ENCODE assay signal across 18 mouse cellular contexts in the genomic region with DNA sequence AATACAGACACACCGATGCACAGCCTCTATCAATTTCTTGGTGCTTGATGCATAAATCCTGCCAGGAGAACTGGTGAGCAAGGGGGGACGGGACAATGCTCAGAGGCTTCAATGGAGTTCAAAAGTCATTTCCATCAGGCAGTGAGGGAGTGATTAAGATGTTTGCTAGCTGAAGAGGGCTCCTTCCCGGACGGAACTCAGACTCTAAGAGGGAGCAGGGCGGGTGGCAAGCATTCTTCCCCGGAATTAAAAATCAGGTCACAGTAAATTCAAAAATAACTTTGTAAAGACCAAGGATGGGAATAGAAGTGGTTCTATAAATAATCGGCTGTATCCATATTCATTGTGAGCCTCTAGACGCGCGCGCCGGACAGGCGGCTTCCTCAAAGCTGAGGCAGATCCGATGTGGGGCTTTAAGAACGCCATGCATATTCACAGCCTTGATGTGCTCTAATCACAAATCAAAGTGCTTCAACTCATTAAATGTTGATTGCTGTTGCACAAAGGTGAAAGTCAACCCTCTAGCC.
DNase-seq lines count a peak whose midpoint lies in the region; ATAC-seq lines count a peak whose summit lies in the region.
"Had no signal": no experiment of that assay in that cellular context is flagged by ENCODE, and none has a peak within 500 bp of the region (broad histone marks: within the 10 kb centered on the region; RNA-seq: fewer than 3 reads in every experiment).

No protein-coding gene starts in this region.

- peaks cover 35% of the 10 kb centered on the region for H3K4me1 ChIP-seq in hindbrain, embryonic 13.5 days (replicated peaks)
- no peaks in the 10 kb centered on the region for H3K4me1 ChIP-seq in hindbrain, embryonic 11.5 days (replicated peaks; ENCODE audit: control insufficient read depth, insufficient read depth, low read length)
- H3K4me1 ChIP-seq in midbrain, embryonic 15.5 days: peaks cover 25% of the 10 kb centered on the region
- peaks cover 3% of the 10 kb centered on the region; the same call in 1 of the 2 replicates for H3K4me1 ChIP-seq in midbrain, embryonic 16.5 days (ENCODE audit: control insufficient read depth, insufficient read depth, low read length)
- H3K4me1 ChIP-seq: embryonic facial prominence, embryonic 15.5 days; limb, embryonic 13.5 days had no signal

- no peak overlapping the region for H3K4me2 ChIP-seq in hindbrain, embryonic 13.5 days
- H3K4me2 ChIP-seq in hindbrain, embryonic 11.5 days (replicated peaks; ENCODE audit: low read depth, low read length): no peak overlapping the region
- H3K4me2 ChIP-seq in midbrain, embryonic 15.5 days: peak overlapping the region; percentile 10; the same call in 1 of the 2 replicates
- no peak overlapping the region for H3K4me2 ChIP-seq in midbrain, embryonic 16.5 days (ENCODE audit: low read length)
- H3K4me2 ChIP-seq: embryonic facial prominence, embryonic 15.5 days; limb, embryonic 13.5 days had no signal

- no peak for ATAC-seq in hindbrain, embryonic 13.5 days (ENCODE audit: low FRiP score)
- ATAC-seq in hindbrain, embryonic 11.5 days (ENCODE audit: low FRiP score): no peak
- ATAC-seq in midbrain, embryonic 15.5 days (replicated peaks): no peak
- ATAC-seq in midbrain, embryonic 16.5 days: no peak

- 0 out of 2 replicates have a peak, but pooled peaks cover 6% of the 10 kb centered on the region for H3K27me3 ChIP-seq in hindbrain, embryonic 13.5 days
- H3K27me3 ChIP-seq in hindbrain, embryonic 11.5 days (ENCODE audit: control insufficient read depth, insufficient read depth, low read length): no peaks in the 10 kb centered on the region
- no peaks in the 10 kb centered on the region for H3K27me3 ChIP-seq in midbrain, embryonic 15.5 days (replicated peaks)
- no peaks in the 10 kb centered on the region for H3K27me3 ChIP-seq in midbrain, embryonic 16.5 days (ENCODE audit: control insufficient read depth, insufficient read depth, low read depth, low read length)
- H3K27me3 ChIP-seq: embryonic facial prominence, embryonic 15.5 days; limb, embryonic 13.5 days had no signal

- H3K9me3 ChIP-seq in hindbrain, embryonic 13.5 days: no peaks in the 10 kb centered on the region
- H3K9me3 ChIP-seq in hindbrain, embryonic 11.5 days (ENCODE audit: control insufficient read depth, low read length): no peaks in the 10 kb centered on the region
- H3K9me3 ChIP-seq in midbrain, embryonic 15.5 days: no peaks in the 10 kb centered on the region
- no peaks in the 10 kb centered on the region for H3K9me3 ChIP-seq in midbrain, embryonic 16.5 days (replicated peaks; ENCODE audit: control insufficient read depth, low read length, poor library complexity, severe bottlenecking)
- H3K9me3 ChIP-seq: embryonic facial prominence, embryonic 15.5 days; heart, embryonic 10.5 days had no signal

- H3K9ac ChIP-seq in hindbrain, embryonic 13.5 days: no peak overlapping the region
- no peak overlapping the region for H3K9ac ChIP-seq in hindbrain, embryonic 11.5 days (ENCODE audit: low read depth, low read length)
- no peak overlapping the region for H3K9ac ChIP-seq in midbrain, embryonic 15.5 days
- H3K9ac ChIP-seq in midbrain, embryonic 16.5 days (ENCODE audit: low read depth, low read length): no peak overlapping the region
- H3K9ac ChIP-seq: embryonic facial prominence, embryonic 15.5 days; limb, embryonic 13.5 days; liver, embryonic 14.5 days had no signal

- H3K27ac ChIP-seq in hindbrain, embryonic 13.5 days: peak overlapping the region; percentile 81
- no peak overlapping the region for H3K27ac ChIP-seq in hindbrain, embryonic 11.5 days (ENCODE audit: low read depth, low read length)
- peak overlapping the region; percentile 4; the same call in 1 of the 2 replicates for H3K27ac ChIP-seq in midbrain, embryonic 15.5 days
- no peak overlapping the region for H3K27ac ChIP-seq in midbrain, embryonic 16.5 days (ENCODE audit: low read length)
- H3K27ac ChIP-seq: embryonic facial prominence, embryonic 15.5 days; heart, embryonic 10.5 days; limb, embryonic 13.5 days; liver, embryonic 14.5 days; stomach, postnatal 0 days had no signal

- H3K4me3 ChIP-seq in hindbrain, embryonic 13.5 days: no peak overlapping the region
- H3K4me3 ChIP-seq in hindbrain, embryonic 11.5 days (ENCODE audit: low read depth, low read length): no peak overlapping the region
- H3K4me3 ChIP-seq in midbrain, embryonic 15.5 days: no peak overlapping the region
- H3K4me3 ChIP-seq in midbrain, embryonic 16.5 days (ENCODE audit: low read depth, low read length): no peak overlapping the region
- H3K4me3 ChIP-seq: embryonic facial prominence, embryonic 15.5 days; heart, embryonic 10.5 days; limb, embryonic 13.5 days had no signal

- no peak for DNase-seq in hindbrain, embryonic 11.5 days (ENCODE audit: low spot score)
- DNase-seq in right cerebral cortex, adult 18-20 months: peak; percentile 54
- peak; percentile 46 for DNase-seq in telencephalon, adult 2 months (ENCODE audit: low read depth, low spot score)
- no peak for DNase-seq in urinary bladder, postnatal 25 days (ENCODE audit: low spot score)
- DNase-seq: embryo, embryonic 11 days; gastrocnemius, postnatal 25 days; heart, postnatal 10 days; kidney, postnatal 4 days; lung, postnatal 10 days; thymus, postnatal 14 days had no signal

- 70% methylated on average over 15 of the region's 15 CpGs for WGBS in hindbrain, embryonic 13.5 days
- 82% methylated on average over 15 of the region's 15 CpGs for WGBS in hindbrain, embryonic 11.5 days
- 58% methylated on average over 15 of the region's 15 CpGs for WGBS in midbrain, embryonic 15.5 days
- WGBS in midbrain, embryonic 16.5 days: 60% methylated on average over 15 of the region's 15 CpGs

- H3K36me3 ChIP-seq in hindbrain, embryonic 13.5 days: no peaks in the 10 kb centered on the region
- H3K36me3 ChIP-seq in hindbrain, embryonic 11.5 days (ENCODE audit: control insufficient read depth, insufficient read depth, low read length): no peaks in the 10 kb centered on the region
- H3K36me3 ChIP-seq in midbrain, embryonic 15.5 days (replicated peaks): no peaks in the 10 kb centered on the region
- no peaks in the 10 kb centered on the region for H3K36me3 ChIP-seq in midbrain, embryonic 16.5 days (ENCODE audit: control insufficient read depth, insufficient read depth, low read length)
- H3K36me3 ChIP-seq: embryonic facial prominence, embryonic 15.5 days; heart, embryonic 10.5 days; limb, embryonic 13.5 days had no signal

Comparison
In these comparisons a context has a peak if more than half of its experiments do, and no peak if none do; other contexts are left out.
1. H3K27ac ChIP-seq: peak in hindbrain, embryonic 13.5 days (single experiment) and midbrain, embryonic 15.5 days (single experiment); none in hindbrain, embryonic 11.5 days (single experiment) and midbrain, embryonic 16.5 days (single experiment).
2. DNase-seq: peak in right cerebral cortex, adult 18-20 months (single experiment) and telencephalon, adult 2 months (single experiment); none in hindbrain, embryonic 11.5 days (single experiment) and urinary bladder, postnatal 25 days (single experiment).